In the genomic region with DNA sequence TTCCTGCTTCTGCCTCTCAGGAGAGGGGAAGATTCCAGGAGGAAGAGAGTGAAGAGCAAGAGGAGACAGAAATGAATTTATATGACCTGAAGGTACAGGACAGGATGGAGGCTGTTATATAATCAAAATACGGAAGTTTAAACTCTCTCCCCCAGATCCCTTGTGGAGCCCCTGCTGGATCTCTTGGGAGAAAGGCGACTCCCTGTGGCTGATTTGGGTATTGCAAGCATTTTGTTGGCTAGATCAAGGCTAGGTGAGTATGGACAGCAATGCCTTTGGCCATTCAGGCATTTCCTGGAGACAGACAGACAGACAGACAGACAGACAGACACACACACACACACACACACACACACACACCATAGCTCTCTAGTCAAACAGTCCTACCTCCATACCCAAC, we compare ENCODE assay signal across 9 mouse cellular contexts. TPM values are rescaled to one million over a fixed set of nuclear protein-coding genes. Genes with fewer than 3 reads are reported as not detected.
A peak's percentile ranks its signal among the peaks of the same experiment; 100 is the strongest.
DNase-seq lines count a peak whose midpoint lies in the region; ATAC-seq and TF ChIP-seq lines count a peak whose summit lies in the region.
"Had no signal": no experiment of that assay in that cellular context is flagged by ENCODE, and none has a peak within 500 bp of the region (broad histone marks: within the 10 kb centered on the region; RNA-seq: fewer than 3 reads in every experiment).

No protein-coding gene starts in this region.

- intact Hi-C loops in heart, postnatal 14 days (cut with DNase I) = loop anchor here (2.0 kb wide), 1 partner anchor 79 kb away; no protein-coding TSS in a partner anchor
- intact Hi-C loops in left cerebral cortex, adult 2 months (cut with DNase I) = loop anchor here (2.0 kb wide), 2 partner anchors 81 to 177 kb away; no protein-coding TSS in a partner anchor

- H3K36me3 ChIP-seq in hindbrain, embryonic 10.5 days = peaks cover 30% of the 10 kb centered on the region
- 0 out of 2 replicates have a peak, but pooled peaks cover 7% of the 10 kb centered on the region for H3K36me3 ChIP-seq in hindbrain, embryonic 12.5 days
- no peaks in the 10 kb centered on the region for H3K36me3 ChIP-seq in testis, adult 2 months (ENCODE audit: control insufficient read depth, insufficient read depth, low read length)

- peak; percentile 72 for DNase-seq in hindbrain, embryonic 10.5 days (ENCODE audit: low spot score)
- peak; percentile 81 for DNase-seq in adipocyte (ENCODE audit: low spot score)
- DNase-seq in embryo, embryonic 9.5 days (ENCODE audit: extremely low spot score) = peak; percentile 80
- peak; percentile 89 to 95 for DNase-seq in heart, postnatal 14 days
- peak; percentile 62 to 78 for DNase-seq in left cerebral cortex, adult 2 months (ENCODE audit: extremely low spot score in 1 of 2, low spot score in 2 of 2)

- no peak for TF ChIP-seq POLR2A in testis, adult 2 months (IDR thresholded peaks at IDR 0.05; ENCODE audit: control insufficient read depth, low read depth, low read length)

- no peak overlapping the region for H3K27ac ChIP-seq in hindbrain, embryonic 10.5 days
- no peak overlapping the region for H3K27ac ChIP-seq in hindbrain, embryonic 12.5 days
- no peak overlapping the region for H3K27ac ChIP-seq in left cerebral cortex, adult 2 months
- no peak overlapping the region for H3K27ac ChIP-seq in testis, adult 2 months (ENCODE audit: control insufficient read depth, insufficient read depth, low read depth, low read length)
- H3K27ac ChIP-seq: embryonic facial prominence, embryonic 15.5 days had no signal

- peaks cover 14% of the 10 kb centered on the region for H3K4me1 ChIP-seq in hindbrain, embryonic 10.5 days (replicated peaks)
- peaks cover 6% of the 10 kb centered on the region; the same call in 1 of the 2 replicates for H3K4me1 ChIP-seq in hindbrain, embryonic 12.5 days
- no peaks in the 10 kb centered on the region; the same call in 1 of the 2 replicates for H3K4me1 ChIP-seq in testis, adult 2 months (ENCODE audit: control insufficient read depth, insufficient read depth, low read length)

- no peak overlapping the region for H3K4me3 ChIP-seq in hindbrain, embryonic 10.5 days
- H3K4me3 ChIP-seq in hindbrain, embryonic 12.5 days = no peak overlapping the region
- H3K4me3 ChIP-seq in left cerebral cortex, adult 2 months = no peak overlapping the region
- no peak overlapping the region for H3K4me3 ChIP-seq in testis, adult 2 months (ENCODE audit: control insufficient read depth, low read depth, low read length)
- H3K4me3 ChIP-seq: embryonic facial prominence, embryonic 15.5 days had no signal

- TF ChIP-seq CTCF in left cerebral cortex, adult 2 months (IDR thresholded peaks at IDR 0.05) = peak; percentile 74
- TF ChIP-seq CTCF in testis, adult 2 months (IDR thresholded peaks at IDR 0.05; ENCODE audit: control insufficient read depth, insufficient read depth, insufficient replicate concordance, low read depth, low read length) = peak; percentile 37; the same call in 1 of the 2 replicates

- H3K27me3 ChIP-seq in hindbrain, embryonic 10.5 days (ENCODE audit: insufficient read depth, poor library complexity, severe bottlenecking) = peaks cover 3% of the 10 kb centered on the region; the same call in 1 of the 2 replicates
- no peaks in the 10 kb centered on the region for H3K27me3 ChIP-seq in hindbrain, embryonic 12.5 days
- no peaks in the 10 kb centered on the region for H3K27me3 ChIP-seq in testis, adult 2 months (ENCODE audit: control insufficient read depth, insufficient read depth, low read length)
- H3K27me3 ChIP-seq: embryonic facial prominence, embryonic 15.5 days had no signal

- no peaks in the 10 kb centered on the region for H3K9me3 ChIP-seq in hindbrain, embryonic 10.5 days
- H3K9me3 ChIP-seq in hindbrain, embryonic 12.5 days (replicated peaks) = no peaks in the 10 kb centered on the region
- H3K9me3 ChIP-seq: embryonic facial prominence, embryonic 15.5 days had no signal

- no peak overlapping the region for H3K9ac ChIP-seq in hindbrain, embryonic 12.5 days
- H3K9ac ChIP-seq: embryonic facial prominence, embryonic 15.5 days had no signal

- no peak; the same call in 1 of the 2 replicates for ATAC-seq in hindbrain, embryonic 12.5 days (ENCODE audit: low FRiP score)
- ATAC-seq in megakaryocyte progenitor cell, adult 5-6 weeks (replicated peaks; ENCODE audit: poor library complexity) = peak; percentile 85

- 17% methylated on average over 2 of the region's 2 CpGs for WGBS in hindbrain, embryonic 10.5 days
- WGBS in hindbrain, embryonic 12.5 days = 8% methylated on average over 2 of the region's 2 CpGs

- no peak overlapping the region for H3K4me2 ChIP-seq in hindbrain, embryonic 12.5 days (replicated peaks)
- H3K4me2 ChIP-seq: embryonic facial prominence, embryonic 15.5 days had no signal

RNA-seq across cellular contexts. Expression of a gene that starts 46.9 kb away (rescaled TPM):
- polyA plus RNA-seq in hindbrain, embryonic 10.5 days (2016; fragmentation: Nextera tagmentation; extraction: Ambion mirVana) = 15.1 and 15.3 TPM in 2 replicates
- 26.1 and 28.3 TPM in 2 replicates for polyA plus RNA-seq in hindbrain, embryonic 12.5 days (2016; fragmentation: Nextera tagmentation; extraction: Ambion mirVana)
- 100 to 1,000 TPM; 677 to 755 TPM for total RNA-seq in heart, postnatal 14 days (2021)
- 10 to 100 TPM; 43.5 to 46.4 TPM for total RNA-seq in left cerebral cortex, adult 2 months (2021)
- total RNA-seq in megakaryocyte progenitor cell, adult 5-6 weeks (2015) = 12.4 and 15.4 TPM in 2 replicates
- 3.1 and 9.7 TPM in 2 replicates for total RNA-seq in megakaryocyte progenitor cell, adult 5-6 weeks (2017)
- polyA plus RNA-seq in testis, adult 2 months (2012; rRNA removed) = 422 and 427 TPM in 2 replicates

RNA-seq across cellular contexts. Expression of a gene that starts 48.0 kb away (rescaled TPM):
- polyA plus RNA-seq in hindbrain, embryonic 10.5 days (2016; fragmentation: Nextera tagmentation; extraction: Ambion mirVana) = 0.31 and 0.37 TPM in 2 replicates
- polyA plus RNA-seq in hindbrain, embryonic 12.5 days (2016; fragmentation: Nextera tagmentation; extraction: Ambion mirVana) = 0.46 and 0.60 TPM in 2 replicates
- 1 to 10 TPM; 1.4 to 1.5 TPM for total RNA-seq in heart, postnatal 14 days (2021)
- under 1 TPM in 1 of 2 experiments, not detected in 1; 0.19 TPM for total RNA-seq in left cerebral cortex, adult 2 months (2021)
- 0.37 and 0.72 TPM in 2 replicates for total RNA-seq in megakaryocyte progenitor cell, adult 5-6 weeks (2015)
- total RNA-seq in megakaryocyte progenitor cell, adult 5-6 weeks (2017) = 0.54 and 0.68 TPM in 2 replicates
- 0.40 and 0.42 TPM in 2 replicates for polyA plus RNA-seq in testis, adult 2 months (2012; rRNA removed)

Comparison
In these comparisons a context has a peak if more than half of its experiments do, and no peak if none do; other contexts are left out.
1. RNA of a gene that starts 46.9 kb away (total RNA-seq): 677 to 755 TPM in heart, postnatal 14 days; 43.5 to 46.4 TPM in left cerebral cortex, adult 2 months and 3.1 to 15.4 TPM in megakaryocyte progenitor cell, adult 5-6 weeks; every median in the first group is over 10 times any median in the second.
2. Peak in every context shown above with its lines, with median percentiles within 50 percentile points of each other: DNase-seq.